Mouse (Mus musculus) heart, adult 18-20 months (tissue): Measurements from ENCODE around the gene Map7. TPM values are rescaled to one million over a fixed set of nuclear protein-coding genes. Genes with fewer than 3 reads are reported as not detected.
A peak's percentile ranks its signal among the peaks of the same experiment; 100 is the strongest.

Experiments used
- DNase-seq, 2 experiments: peaks; one replicate each; pipeline ENCODE4 v3.0.0; 2021 to 2022; ENCODE audit warnings: mixed read lengths in 1 of 2
- total RNA-seq, 2 experiments: library from RNA; stranded (reverse); gene quantifications; 2 replicates each; pipeline ENCODE4 v1.2.3; 2021

The Map7 gene
- total RNA-seq, 2 experiments from 2014 or later: 11.2 to 20.6 TPM

GRCm38 (mm10) chr10:20185806-20186205 is 37.5 kb downstream of the Map7 start:
- no peak for DNase-seq

- DNase-seq: no peak
These were observed 38.6 kb downstream of the Map7 start for GRCm38 (mm10) chr10:20186800-20187273.

- DNase-seq: peak; percentile 29 to 32
These were observed 42.0 kb downstream of the Map7 start for GRCm38 (mm10) chr10:20190139-20190747.

- DNase-seq: no peak
These were observed 46.7 kb downstream of the Map7 start for GRCm38 (mm10) chr10:20194847-20195540.

GRCm38 (mm10) chr10:20197039-20197438 is 48.8 kb downstream of the Map7 start:
- DNase-seq: no peak

- DNase-seq: no peak
These were observed 50.9 kb downstream of the Map7 start for GRCm38 (mm10) chr10:20198968-20199737.

GRCm38 (mm10) chr10:20201236-20201635 is 53.0 kb downstream of the Map7 start:
- no peak for DNase-seq

- DNase-seq: no peak
These were observed 53.9 kb downstream of the Map7 start for GRCm38 (mm10) chr10:20202171-20202570.

- DNase-seq: no peak
These were observed 54.5 kb downstream of the Map7 start for GRCm38 (mm10) chr10:20202818-20203217.

- no peak for DNase-seq
These were observed 55.2 kb downstream of the Map7 start for GRCm38 (mm10) chr10:20203502-20203901.

GRCm38 (mm10) chr10:20204696-20205431 is 56.6 kb downstream of the Map7 start:
- DNase-seq: no peak

GRCm38 (mm10) chr10:20206966-20207365 is 58.7 kb downstream of the Map7 start:
- no peak for DNase-seq

GRCm38 (mm10) chr10:20209609-20210341 is 61.5 kb downstream of the Map7 start:
- DNase-seq: no peak

- DNase-seq: no peak
These were observed 66.1 kb downstream of the Map7 start for GRCm38 (mm10) chr10:20214418-20214817.

- no peak for DNase-seq
These were observed 68.7 kb downstream of the Map7 start for GRCm38 (mm10) chr10:20216982-20217381.

GRCm38 (mm10) chr10:20218866-20219265 is 70.6 kb downstream of the Map7 start:
- DNase-seq: no peak

- no peak for DNase-seq
These were observed 71.3 kb downstream of the Map7 start for GRCm38 (mm10) chr10:20219538-20219937.

GRCm38 (mm10) chr10:20220443-20221071 is 72.3 kb downstream of the Map7 start:
- no peak for DNase-seq

GRCm38 (mm10) chr10:20222011-20222410 is 73.7 kb downstream of the Map7 start:
- no peak for DNase-seq

- peak; percentile 23 to 25 for DNase-seq
These were observed 78.5 kb downstream of the Map7 start for GRCm38 (mm10) chr10:20226728-20227127.

GRCm38 (mm10) chr10:20230026-20230425 is 81.8 kb downstream of the Map7 start:
- no peak for DNase-seq
